Mouse (Mus musculus) skeletal muscle tissue, postnatal 0 days (tissue): Measurements from ENCODE around the gene Mmaa. TPM values are rescaled to one million over a fixed set of nuclear protein-coding genes. Genes with fewer than 3 reads are reported as not detected.

Experiments
- polyA plus RNA-seq: library from polyadenylated mRNA; unstranded; fragments of >200 nt; fragmentation: Nextera tagmentation; extraction: Ambion mirVana; gene quantifications from 2 replicates; pipeline ENCODE4 v1.2.1, GENCODE M21; 2015

Mmaa gene
- polyA plus RNA-seq = 9.3 and 10.2 TPM in 2 replicates

GRCm38 (mm10) chr8:79294610-79295275, at the start of gene Mmaa:
TSS of gene Mmaa (minus strand) at chr8:79294937.

GRCm38 (mm10) chr8:79248470-79248869, 46.3 kb downstream of the Mmaa start, which contains the start of gene 1700011L22Rik:
TSS of gene 1700011L22Rik (minus strand) at chr8:79248570.

Other genes with a start within 250 kb of the Mmaa start
- not detected in 2 replicates for gene 1700011L22Rik, start 46.4 kb downstream of the Mmaa start, polyA plus RNA-seq
- 29.5 and 30.1 TPM in 2 replicates for gene Smad1, start 104.6 kb upstream of the Mmaa start, polyA plus RNA-seq